Mouse (Mus musculus): Measurements from ENCODE around the gene Lrr1. TPM values are rescaled to one million over a fixed set of nuclear protein-coding genes. Genes with fewer than 3 reads are reported as not detected.

The Lrr1 gene
- total and polyA plus RNA-seq, 3 experiments, result 14.1 to 23.1 TPM; not detected in 1

GRCm38 (mm10) chr12:69196444-69197377 lies 28.1 kb downstream of the Lrr1 start, which contains the start of gene Gm49383:
Gm49383 (minus strand) TSS chr12:69197104.
- TF ChIP-seq MEF2A (IDR thresholded peaks at IDR 0.05; ENCODE audit: extremely low read depth, insufficient replicate concordance, low read depth, low read length, poor library complexity, severe bottlenecking) (no peak), ZC3H11A (IDR thresholded peaks at IDR 0.05; ENCODE audit: low read depth, low read length) (no peak), MAZ (IDR thresholded peaks at IDR 0.05; ENCODE audit: low read depth, low read length) (peak; percentile 63; the same call in 1 of the 2 replicates), MYB (IDR thresholded peaks at IDR 0.05; ENCODE audit: low read depth, low read length) (no peak), ZMIZ1 (IDR thresholded peaks at IDR 0.05; ENCODE audit: low read depth, low read length) (peak; percentile 89), POLR2A (IDR thresholded peaks at IDR 0.05; ENCODE audit: control insufficient read depth in 1 of 2, insufficient read depth in 1 of 2, low read depth in 1 of 2, low read length in 2 of 2, poor library complexity in 1 of 2) (peak; percentile 93 to 94), UBTF (IDR thresholded peaks at IDR 0.05; ENCODE audit: borderline replicate concordance, insufficient read depth, low read depth, low read length) (no peak), NRF1 (IDR thresholded peaks at IDR 0.05; ENCODE audit: insufficient read depth, low read depth, low read length, poor library complexity, severe bottlenecking) (0 out of 2 replicates have a peak, but pooled peaks have one; percentile 26), USF2 (IDR thresholded peaks at IDR 0.05; ENCODE audit: borderline replicate concordance in 1 of 2, insufficient read depth in 1 of 2, low read depth in 1 of 2, low read length in 2 of 2) (no peak), E2F4 (IDR thresholded peaks at IDR 0.05; ENCODE audit: borderline replicate concordance, low read depth, low read length) (peak; percentile 81; the same call in 1 of the 2 replicates), ELF1 (IDR thresholded peaks at IDR 0.05; ENCODE audit: low read depth, low read length) (peak; percentile 89), HCFC1 (IDR thresholded peaks at IDR 0.05; ENCODE audit: low read depth, low read length) (peak; percentile 84), CHD2 (IDR thresholded peaks at IDR 0.05; ENCODE audit: low read length) (no peak), SIN3A (IDR thresholded peaks at IDR 0.05; ENCODE audit: low read length) (peak; percentile 82), POLR2AphosphoS2 (IDR thresholded peaks at IDR 0.05; ENCODE audit: low read length) (peak; percentile 77), POLR2AphosphoS5 (IDR thresholded peaks at IDR 0.05; ENCODE audit: borderline replicate concordance, low read depth, low read length) (no peak), JUND (IDR thresholded peaks at IDR 0.05; ENCODE audit: low read depth, low read length) (no peak), BHLHE40 (IDR thresholded peaks at IDR 0.05; ENCODE audit: borderline replicate concordance, low read depth, low read length) (no peak), MAFK (IDR thresholded peaks at IDR 0.05; ENCODE audit: borderline replicate concordance, low read depth, low read length) (no peak), MYC (IDR thresholded peaks at IDR 0.05; ENCODE audit: low read depth, low read length) (no peak), SMC3 (IDR thresholded peaks at IDR 0.05; ENCODE audit: low read depth, low read length) (no peak), GABPA (IDR thresholded peaks at IDR 0.05; ENCODE audit: low read depth, low read length) (no peak), NELFE (IDR thresholded peaks at IDR 0.05; ENCODE audit: low read depth, low read length) (peak; percentile 96), RCOR1 (IDR thresholded peaks at IDR 0.05; ENCODE audit: low read depth, low read length) (no peak; the same call in 1 of the 2 replicates), USF1 (IDR thresholded peaks at IDR 0.05; ENCODE audit: low read depth, low read length) (no peak), EP300 (IDR thresholded peaks at IDR 0.05; ENCODE audit: low read depth in 1 of 2, low read length in 2 of 2) (0 out of 4 replicates have a peak, but pooled peaks of 1 of the 2 experiments have one; percentile 7), ETS1 (IDR thresholded peaks at IDR 0.05; ENCODE audit: low read depth, low read length) (peak; percentile 52; the same call in 1 of the 2 replicates), MXI1 (IDR thresholded peaks at IDR 0.05; ENCODE audit: low read depth, low read length) (peak; percentile 67), MAX (IDR thresholded peaks at IDR 0.05; ENCODE audit: low read length) (peak; percentile 67), TAL1 (IDR thresholded peaks at IDR 0.05; ENCODE audit: low read length) (no peak), TCF12 (IDR thresholded peaks at IDR 0.05; ENCODE audit: low read depth, low read length) (peak; percentile 58)
- peak; percentile 84 for DNase-seq (ENCODE audit: low read depth, low spot score)
- H3K27ac ChIP-seq (ENCODE audit: control insufficient read depth, low read depth, low read length), result peak within 1 kb of the TSS; percentile 57
- peak within 1 kb of the TSS; percentile 68 to 89 for H3K4me3 ChIP-seq (ENCODE audit: control insufficient read depth in 1 of 2, insufficient read depth in 1 of 2, low read depth in 2 of 2, low read length in 2 of 2)
- H3K4me1 ChIP-seq (ENCODE audit: control insufficient read depth in 1 of 2, insufficient read depth in 2 of 2, low read length in 2 of 2), result peaks cover 2 to 18% of the 10 kb centered on the region in 2 experiments
- peaks cover 45% of the 10 kb centered on the region for H3K79me2 ChIP-seq (ENCODE audit: control insufficient read depth, insufficient read depth, low read length, poor library complexity)
- H3K36me3 ChIP-seq (ENCODE audit: control insufficient read depth in 1 of 2, insufficient read depth in 2 of 2, low read length in 2 of 2), result peaks cover 12 to 28% of the 10 kb centered on the region in 2 experiments
- H3K9me3 ChIP-seq (replicated peaks; ENCODE audit: insufficient read depth, low read length), result no peaks in the 10 kb centered on the region
- no peaks in the 10 kb centered on the region for H3K27me3 ChIP-seq (ENCODE audit: control insufficient read depth in 1 of 2, insufficient read depth in 2 of 2, low read length in 2 of 2)
- peak within 1 kb of the TSS; percentile 72 for H3K9ac ChIP-seq (ENCODE audit: control insufficient read depth, low read depth, low read length, poor library complexity, severe bottlenecking)
